Mouse (Mus musculus) C2C12 (cell line): ENCODE data around the gene Plekhj1.

Experiments used
- CTCF ChIP-seq: IDR thresholded peaks from one replicate; pipeline ENCODE4 v1.5.1; 2011; ENCODE audit not compliant: control insufficient read depth, insufficient read depth, insufficient read length
- MYOD1 ChIP-seq: IDR thresholded peaks from one replicate; pipeline ENCODE4 v1.6.1; 2011; ENCODE audit warnings: low read depth; ENCODE audit not compliant: control insufficient read depth, insufficient read length
- MYOG ChIP-seq: IDR thresholded peaks from one replicate; pipeline ENCODE4 v1.6.1; 2011; ENCODE audit not compliant: control insufficient read depth, insufficient read length; ENCODE audit errors: extremely low read depth

DNA sequence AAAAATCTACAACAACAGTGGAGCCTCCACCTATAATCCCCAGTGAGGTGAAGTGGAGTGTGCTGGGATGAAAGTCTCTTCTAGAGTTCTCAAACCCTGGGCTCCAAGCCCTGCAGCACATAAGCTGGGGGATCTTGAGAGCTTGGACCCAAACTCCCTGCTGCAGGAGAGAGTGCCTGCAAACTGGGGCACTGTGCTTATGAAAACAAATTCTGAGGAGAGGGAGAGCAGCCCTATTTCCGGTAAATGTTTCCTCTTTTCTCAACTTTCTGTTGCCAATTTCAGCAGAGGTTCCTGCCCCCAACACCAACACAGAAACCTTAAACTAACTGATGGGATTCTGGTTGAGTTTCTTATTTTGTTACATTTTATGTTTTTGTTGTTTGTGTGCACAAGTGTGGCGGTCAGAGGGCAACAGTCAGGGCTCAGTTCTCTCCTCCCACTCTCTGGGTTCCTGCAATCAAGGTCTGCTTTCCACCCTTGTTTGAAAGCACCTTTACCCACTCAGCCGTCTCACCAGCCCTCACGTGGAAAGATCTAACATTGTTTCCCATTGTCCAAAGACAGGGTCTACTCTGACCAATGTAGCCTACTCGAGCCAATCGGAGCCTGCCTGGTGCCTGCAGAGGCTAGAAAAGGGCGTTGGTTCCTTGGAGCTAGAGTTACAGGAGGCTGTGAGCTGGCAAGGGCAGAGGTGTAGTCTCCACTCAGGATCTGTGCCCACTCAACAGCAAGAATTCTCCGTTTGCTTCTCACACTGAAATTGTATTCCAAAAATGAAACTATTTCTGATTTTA is 25.6 kb upstream of the Plekhj1 start:
- TF ChIP-seq CTCF (no peak), MYOD1 (no peak), MYOG (no peak)
